Mouse (Mus musculus) kidney, embryonic 15.5 days (tissue): ENCODE data around the gene Gnb3. TPM values are rescaled to one million over a fixed set of nuclear protein-coding genes. Genes with fewer than 3 reads are reported as not detected.

Experiments used
- ATAC-seq: fragments of 200-750 bp; cut with Nextera tagmentation; replicated peaks from 2 replicates; pipeline ENCODE4 v1.8.0; 2017; ENCODE audit warnings: moderate TSS enrichment; ENCODE audit not compliant: low FRiP score
- H3K27ac ChIP-seq: fragments of 300-500 bp; sonication (generic); 2 replicates; pipeline ENCODE4 v1.5.1; 2015; ENCODE audit warnings: mild to moderate bottlenecking, inconsistent platforms
- H3K27me3 ChIP-seq: fragments of 300-500 bp; sonication (generic); 2 replicates; pipeline ENCODE4 v1.6.1; 2015; ENCODE audit warnings: inconsistent platforms
- H3K36me3 ChIP-seq: fragments of 300-500 bp; sonication (generic); 2 replicates; pipeline ENCODE4 v1.6.1; 2015; ENCODE audit warnings: inconsistent platforms
- H3K4me1 ChIP-seq: fragments of 300-500 bp; sonication (generic); 2 replicates; pipeline ENCODE4 v1.6.1; 2015; ENCODE audit warnings: inconsistent platforms
- H3K4me2 ChIP-seq: fragments of 300-500 bp; sonication (generic); 2 replicates; pipeline ENCODE4 v1.6.1; 2015; ENCODE audit warnings: moderate library complexity, mild to moderate bottlenecking, inconsistent platforms
- H3K4me3 ChIP-seq: fragments of 300-500 bp; sonication (generic); replicated peaks from 2 replicates; pipeline ENCODE4 v1.5.1; 2015; ENCODE audit warnings: mild to moderate bottlenecking, inconsistent platforms
- H3K9ac ChIP-seq: fragments of 300-500 bp; sonication (generic); 2 replicates; pipeline ENCODE4 v1.6.1; 2015; ENCODE audit warnings: mild to moderate bottlenecking, inconsistent platforms
- H3K9me3 ChIP-seq: fragments of 300-500 bp; sonication (generic); replicated peaks from 2 replicates; pipeline ENCODE4 v1.6.1; 2016; ENCODE audit warnings: inconsistent platforms
- WGBS: fragments of 180-500 bp; shearing (Covaris S2); methylation state at CpG from one replicate; pipeline ENCODE4 v1.1.7; 2015; ENCODE audit warnings: mixed read lengths; 5-methylcytosine and 5-hydroxymethylcytosine counted together
- polyA plus RNA-seq: library from polyadenylated mRNA; unstranded; fragments of >200 nt; fragmentation: Nextera tagmentation; extraction: Ambion mirVana; gene quantifications from 2 replicates; pipeline ENCODE4 v1.2.1, GENCODE M21; 2015

Gene Gnb3
- polyA plus RNA-seq, 1 experiment from 2014 or later, result 2.9 TPM

DNA sequence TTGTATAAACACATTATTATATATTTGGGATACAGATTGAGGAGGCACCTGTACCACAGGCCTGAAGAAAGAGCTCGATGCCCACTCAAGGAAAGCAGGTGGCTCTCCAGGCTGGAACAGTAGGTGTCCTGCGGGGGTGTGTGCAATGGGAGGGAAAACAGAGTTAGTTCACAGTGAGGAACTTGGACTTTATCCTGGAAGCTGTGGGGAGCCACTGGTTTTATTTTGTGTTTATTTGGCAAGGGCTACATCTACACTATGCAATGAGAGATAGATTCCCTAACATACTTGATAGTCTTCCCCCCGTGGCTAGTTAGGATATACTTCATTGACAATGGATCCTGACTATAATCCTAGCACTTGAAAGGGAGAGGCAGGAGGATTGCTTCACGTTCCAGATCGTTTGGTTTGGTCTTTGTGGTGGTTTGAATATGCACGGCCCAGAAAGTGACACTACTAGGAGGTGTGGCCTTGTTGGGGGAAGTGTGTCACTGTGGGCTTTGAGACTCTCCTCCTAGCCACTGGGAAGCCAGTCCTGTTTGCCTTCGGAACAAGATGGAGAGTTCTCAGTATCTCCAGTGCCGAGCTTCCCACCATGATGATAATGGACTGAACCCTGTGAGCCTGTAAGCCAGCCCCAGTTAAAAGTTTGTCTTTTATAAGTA lies 53.2 kb downstream of the Gnb3 start:
- no peaks in the 10 kb centered on the region for H3K9me3 ChIP-seq
- H3K27me3 ChIP-seq, result no peaks in the 10 kb centered on the region
- no peaks in the 10 kb centered on the region for H3K36me3 ChIP-seq
- H3K4me2 ChIP-seq, result no peak overlapping the region
- WGBS, result 47% methylated on average over 8 of the region's 8 CpGs
- H3K4me1 ChIP-seq, result peaks cover 22% of the 10 kb centered on the region
- no peak overlapping the region for H3K9ac ChIP-seq
- no peak for ATAC-seq
- H3K27ac ChIP-seq, result no peak overlapping the region
- H3K4me3 ChIP-seq, result no peak overlapping the region

Other genes with a start within 250 kb of the Gnb3 start
- gene C1s2, start 204.2 kb downstream of the Gnb3 start, polyA plus RNA-seq, result 0.16 and 0.21 TPM in 2 replicates
- 77.4 and 80.4 TPM in 2 replicates for gene Lpcat3, start 177.2 kb downstream of the Gnb3 start, polyA plus RNA-seq
- gene Emg1, start 128.1 kb downstream of the Gnb3 start, polyA plus RNA-seq, result 206 and 224 TPM in 2 replicates
- 401 and 402 TPM in 2 replicates for gene Phb2, start 127.9 kb downstream of the Gnb3 start, polyA plus RNA-seq
- gene Ptpn6, start 101.6 kb downstream of the Gnb3 start, polyA plus RNA-seq, result 12.5 and 13.3 TPM in 2 replicates
- gene Grcc10, start 98.9 kb downstream of the Gnb3 start, polyA plus RNA-seq, result 516 and 519 TPM in 2 replicates
- gene Gm45234, start 84.3 kb downstream of the Gnb3 start, polyA plus RNA-seq, result not detected in 2 replicates
- 17.0 and 17.7 TPM in 2 replicates for gene Atn1, start 83.8 kb downstream of the Gnb3 start, polyA plus RNA-seq
- gene Eno2, start 70.6 kb downstream of the Gnb3 start, polyA plus RNA-seq, result 10.5 and 12.4 TPM in 2 replicates
- gene Lrrc23, start 60.5 kb downstream of the Gnb3 start, polyA plus RNA-seq, result 0.37 and 0.90 TPM in 2 replicates
- gene Spsb2, start 31.6 kb downstream of the Gnb3 start, polyA plus RNA-seq, result 15.3 and 18.2 TPM in 2 replicates
- 717 and 755 TPM in 2 replicates for gene Tpi1, start 26.0 kb downstream of the Gnb3 start, polyA plus RNA-seq
- gene Usp5, start 10.8 kb downstream of the Gnb3 start, polyA plus RNA-seq, result 149 and 175 TPM in 2 replicates
- gene Cdca3, start 10.7 kb downstream of the Gnb3 start, polyA plus RNA-seq, result 178 and 185 TPM in 2 replicates
- 23.7 and 28.6 TPM in 2 replicates for gene P3h3, start 17.5 kb upstream of the Gnb3 start, polyA plus RNA-seq
- 1.2 and 1.6 TPM in 2 replicates for gene Gpr162, start 23.7 kb upstream of the Gnb3 start, polyA plus RNA-seq
- 0.06 and 0.26 TPM in 2 replicates for gene Cd4, start 47.9 kb upstream of the Gnb3 start, polyA plus RNA-seq
- gene Lag3, start 71.4 kb upstream of the Gnb3 start, polyA plus RNA-seq, result 1.7 and 1.8 TPM in 2 replicates
- gene Ptms, start 79.8 kb upstream of the Gnb3 start, polyA plus RNA-seq, result 320 TPM in 2 replicates
- 357 and 385 TPM in 2 replicates for gene Mlf2, start 91.1 kb upstream of the Gnb3 start, polyA plus RNA-seq
- gene Cops7a, start 125.3 kb upstream of the Gnb3 start, polyA plus RNA-seq, result 163 and 164 TPM in 2 replicates
- gene Pianp, start 156.4 kb upstream of the Gnb3 start, polyA plus RNA-seq, result 1.4 and 3.1 TPM in 2 replicates
- 16.1 and 17.8 TPM in 2 replicates for gene Zfp384, start 168.9 kb upstream of the Gnb3 start, polyA plus RNA-seq
- 135 and 138 TPM in 2 replicates for gene Ing4, start 199.5 kb upstream of the Gnb3 start, polyA plus RNA-seq
- gene Acrbp, start 209.4 kb upstream of the Gnb3 start, polyA plus RNA-seq, result 14.4 and 15.4 TPM in 2 replicates
- 0.33 and 0.55 TPM in 2 replicates for gene Lpar5, start 227.6 kb upstream of the Gnb3 start, polyA plus RNA-seq